Mouse (Mus musculus) CH12.LX (cell line): ENCODE data around the gene Fbf1. TPM values are rescaled to one million over a fixed set of nuclear protein-coding genes. Genes with fewer than 3 reads are reported as not detected.

Experiments
- DNase-seq: peaks from one replicate; pipeline ENCODE4 v3.0.0-alpha.2; 2013; ENCODE audit errors: extremely low read depth
- H3K27ac ChIP-seq: 2 replicates; pipeline ENCODE4 v1.5.1; 2012; ENCODE audit warnings: low read depth, mild to moderate bottlenecking, control low read depth, moderate library complexity; ENCODE audit not compliant: insufficient read depth
- H3K27me3 ChIP-seq: replicated peaks from 2 replicates; pipeline ENCODE3; 2012; ENCODE audit warnings: inconsistent platforms
- H3K36me3 ChIP-seq, 2 experiments: replicated peaks in 1 of 2; 2 replicates each; pipeline versions ENCODE3 to v1.6.1; 2012; ENCODE audit warnings: inconsistent platforms in 1 of 2, low read length in 1 of 2, mild to moderate bottlenecking in 1 of 2, mixed read lengths in 1 of 2, moderate library complexity in 1 of 2; ENCODE audit not compliant: control insufficient read depth in 1 of 2, insufficient read depth in 1 of 2
- H3K4me1 ChIP-seq, 2 experiments: 2 replicates each; pipeline ENCODE4 v1.6.1; 2012; ENCODE audit warnings: inconsistent platforms in 1 of 2, moderate library complexity in 1 of 2; ENCODE audit not compliant: insufficient read depth in 2 of 2, control insufficient read depth in 1 of 2
- H3K4me2 ChIP-seq: 2 replicates; pipeline ENCODE4 v1.6.1; 2012; ENCODE audit warnings: low read depth, mild to moderate bottlenecking, control low read depth; ENCODE audit not compliant: poor library complexity, insufficient read depth, severe bottlenecking
- H3K4me3 ChIP-seq, 3 experiments: fragments of 150-350 bp in 1 of 3; sonication (generic) in 1 of 3; replicated peaks in 1 of 3; 2 replicates each; pipeline versions ENCODE3 to v1.5.1; 2011 to 2012; ENCODE audit warnings: low read depth in 2 of 3, low read length in 2 of 3, mild to moderate bottlenecking in 2 of 3, moderate library complexity in 2 of 3, control low read depth in 1 of 3, improper control_type of control experiment in 1 of 3, inconsistent platforms in 1 of 3, mixed read lengths in 1 of 3; ENCODE audit not compliant: poor library complexity in 1 of 3
- H3K79me2 ChIP-seq: replicated peaks from 2 replicates; pipeline ENCODE4 v1.6.1; 2012; ENCODE audit warnings: mild to moderate bottlenecking, moderate library complexity; ENCODE audit not compliant: control insufficient read depth, poor library complexity, insufficient read depth, severe bottlenecking; ENCODE audit errors: extremely low read depth
- H3K9ac ChIP-seq: 2 replicates; pipeline ENCODE4 v1.6.1; 2012; ENCODE audit warnings: low read depth, mild to moderate bottlenecking, control low read depth, moderate library complexity; ENCODE audit not compliant: insufficient read depth
- H3K9me3 ChIP-seq: replicated peaks from 2 replicates; pipeline ENCODE3; 2012; ENCODE audit warnings: low read length, inconsistent platforms, mixed read lengths
- CHD2 ChIP-seq: IDR thresholded peaks from 2 replicates; pipeline ENCODE4 v1.6.1; 2011; ENCODE audit warnings: low read length, improper control_type of control experiment
- CTCF ChIP-seq, 2 experiments: IDR thresholded peaks in 1 of 2; conservative IDR thresholded peaks in 1 of 2; 2 replicates each; pipeline ENCODE4 v1.5.1; 2011 to 2012; ENCODE audit warnings: low read depth in 2 of 2, low read length in 2 of 2, improper control_type of control experiment in 1 of 2, inconsistent platforms in 1 of 2, mild to moderate bottlenecking in 1 of 2, moderate library complexity in 1 of 2
- ELF1 ChIP-seq: IDR thresholded peaks from 2 replicates; pipeline ENCODE4 v1.6.1; 2014; ENCODE audit warnings: low read depth, mild to moderate bottlenecking, inconsistent platforms, low read length, improper control_type of control experiment
- HCFC1 ChIP-seq: IDR thresholded peaks from 2 replicates; pipeline ENCODE4 v1.6.1; 2012; ENCODE audit warnings: low read depth, mild to moderate bottlenecking, inconsistent platforms, low read length, improper control_type of control experiment
- JUN ChIP-seq: IDR thresholded peaks from 2 replicates; pipeline ENCODE4 v1.6.1; 2011; ENCODE audit warnings: low read depth, mild to moderate bottlenecking, low read length, improper control_type of control experiment, moderate library complexity; ENCODE audit not compliant: insufficient read depth
- MAFK ChIP-seq: IDR thresholded peaks from 2 replicates; pipeline ENCODE4 v1.6.1; 2011; ENCODE audit warnings: low read length, improper control_type of control experiment; ENCODE audit not compliant: insufficient replicate concordance
- MAZ ChIP-seq: IDR thresholded peaks from 2 replicates; pipeline ENCODE4 v1.6.1; 2012; ENCODE audit warnings: low read depth, mild to moderate bottlenecking, inconsistent platforms, low read length, improper control_type of control experiment, moderate library complexity
- MYC ChIP-seq: IDR thresholded peaks from 2 replicates; pipeline ENCODE4 v1.6.1; 2011; ENCODE audit warnings: low read depth, mild to moderate bottlenecking, improper control_type of control experiment, low read length
- POLR2A ChIP-seq: IDR thresholded peaks from 2 replicates; pipeline ENCODE4 v1.6.1; 2011; ENCODE audit warnings: low read depth, mild to moderate bottlenecking, improper control_type of control experiment, low read length
- SIN3A ChIP-seq: IDR thresholded peaks from 2 replicates; pipeline ENCODE4 v1.6.1; 2012; ENCODE audit warnings: low read length, improper control_type of control experiment, inconsistent platforms
- TBP ChIP-seq: conservative IDR thresholded peaks from 2 replicates; pipeline ENCODE4 v1.6.1; 2011; ENCODE audit warnings: low read depth, low read length, improper control_type of control experiment
- ZC3H11A ChIP-seq: IDR thresholded peaks from 2 replicates; pipeline ENCODE4 v1.6.1; 2012; ENCODE audit warnings: low read depth, mild to moderate bottlenecking, inconsistent platforms, low read length, improper control_type of control experiment
- ZKSCAN1 ChIP-seq: IDR thresholded peaks from 2 replicates; pipeline ENCODE4 v1.6.1; 2012; ENCODE audit warnings: low read depth, inconsistent platforms, low read length, improper control_type of control experiment, borderline replicate concordance
- dilution Hi-C: fragments of 300-500 bp; cut with MboI; formaldehyde crosslinking; loops from 2 replicates; pipeline ENCODE4 v1.14.3; 2020; ENCODE audit warnings: low sequenced_read_pairs; ENCODE audit not compliant: extremely low pct_unique_long_range_greater_than_20kb, extremely low pct_ligation_motif_present
- in situ Hi-C: fragments of 300-500 bp; cut with MboI; formaldehyde crosslinking; loops from 3 replicates; pipeline ENCODE4 v1.14.3; 2019; ENCODE audit warnings: low sequenced_read_pairs, low pct_ligation_motif_present, low pct_unique_long_range_greater_than_20kb, mixed read lengths
- polyA plus RNA-seq: library from polyadenylated mRNA; unstranded; fragments of >175 nt; gene quantifications from 2 replicates; pipeline ENCODE4 v1.2.1, GENCODE M21; 2012; ENCODE audit warnings: low read depth; ENCODE audit not compliant: insufficient read length
- total RNA-seq, 2 experiments: library from RNA; depleted of rRNA; stranded (reverse); fragments of 300-350 nt in 1 of 2; fragments of >200 nt in 1 of 2; gene quantifications; 2 replicates each; pipeline ENCODE4 v1.2.3; 2012 to 2014

The Fbf1 gene
- total and polyA plus RNA-seq, 3 experiments = 23.9 to 44.8 (median 39.0) TPM

- H3K36me3 ChIP-seq = no peaks in the 10 kb centered on the region
- in situ Hi-C loops = no loop called here
- TF ChIP-seq MAFK = no peak
- TF ChIP-seq TBP = no peak
- no peak for TF ChIP-seq CTCF (conservative IDR thresholded peaks at IDR 0.05 in 1 of 2, IDR thresholded peaks at IDR 0.05 in 1 of 2; ENCODE audit: low read depth in 2 of 2, low read length in 2 of 2)
- no peak for TF ChIP-seq CHD2
- no peak for TF ChIP-seq POLR2A
- no peak for TF ChIP-seq JUN
- TF ChIP-seq ZKSCAN1 = no peak
- no peak for TF ChIP-seq MYC
- TF ChIP-seq HCFC1 = no peak
- TF ChIP-seq MAZ = no peak
- TF ChIP-seq ZC3H11A = no peak
- no peak for TF ChIP-seq SIN3A
- H3K9ac ChIP-seq = no peak overlapping the region
- H3K4me1 ChIP-seq = peaks cover 18 to 27% of the 10 kb centered on the region in 2 experiments
- H3K4me2 ChIP-seq = no peak overlapping the region
- no peak overlapping the region for H3K27ac ChIP-seq
- no peaks in the 10 kb centered on the region for H3K79me2 ChIP-seq
- no peaks in the 10 kb centered on the region for H3K27me3 ChIP-seq
- peaks cover 12% of the 10 kb centered on the region for H3K9me3 ChIP-seq
- no peak for DNase-seq
- no peak overlapping the region for H3K4me3 ChIP-seq
- dilution Hi-C loops = no loop called here
Observed at GRCm38 (mm10) chr11:116107777-116108285, 60.1 kb downstream of the Fbf1 start.

- in situ Hi-C loops = no loop called here
- Histone ChIP-seq H3K9ac (no peak overlapping the region), H3K27ac (no peak overlapping the region), H3K4me3 (no peak overlapping the region), H3K27me3 (no peaks in the 10 kb centered on the region), H3K9me3 (peaks cover 12% of the 10 kb centered on the region), H3K36me3 (no peaks in the 10 kb centered on the region), H3K4me1 (peaks cover 18 to 27% of the 10 kb centered on the region in 2 experiments), H3K4me2 (no peak overlapping the region), H3K79me2 (no peaks in the 10 kb centered on the region)
- TF ChIP-seq ELF1 = no peak
- TF ChIP-seq CTCF (conservative IDR thresholded peaks at IDR 0.05 in 1 of 2, IDR thresholded peaks at IDR 0.05 in 1 of 2; ENCODE audit: low read depth in 2 of 2, low read length in 2 of 2) = peak in 1 of 2 experiments; percentile 42; a peak in 2 of 4 replicates
- no peak for DNase-seq
- dilution Hi-C loops = no loop called here
Observed at GRCm38 (mm10) chr11:116106963-116107776, 60.8 kb downstream of the Fbf1 start.
